Mouse (Mus musculus) adrenal gland, postnatal 14 days (tissue): ENCODE data around the gene Dhfr. TPM values are rescaled to one million over a fixed set of nuclear protein-coding genes. Genes with fewer than 3 reads are reported as not detected.
"Not testable (repeated sequence)": the region's sequence is repeated elsewhere in the genome, so short reads cannot be mapped to it uniquely, and the experiment has no call there.

Experiments used
- DNase-seq: peaks from one replicate; pipeline ENCODE4 v3.0.0; 2021; ENCODE audit warnings: mixed read lengths
- long read RNA-seq, 2 experiments: library from polyadenylated mRNA; stranded (forward); transcript quantifications; one replicate each; pipeline ENCODE4 v2.0.0; 2021
- total RNA-seq: library from RNA; stranded (reverse); gene quantifications from 2 replicates; pipeline ENCODE4 v1.2.3, GENCODE M21; 2021

The Dhfr gene
- 4.3 and 7.3 TPM in 2 replicates for total RNA-seq
- long read RNA-seq, experiment 1, full-length matches to known transcripts, result 26 of 29 reads
- long read RNA-seq, experiment 1, partial matches to known transcripts, result 1 of 29 reads
- long read RNA-seq, experiment 1, other reads (novel, unspliced or antisense), result 2 of 29 reads
- long read RNA-seq, experiment 2, full-length matches to known transcripts, result 34 of 35 reads
- long read RNA-seq, experiment 2, partial matches to known transcripts, result 0 of 35 reads
- long read RNA-seq, experiment 2, other reads (novel, unspliced or antisense), result 1 of 35 reads

GRCm38 (mm10) chr13:92354456-92355271 lies at the start of gene Dhfr, which contains the start of gene Msh3:
TSS of gene Dhfr (plus strand) at chr13:92354726.
TSS of gene Msh3 (minus strand) at chr13:92355003.
- peak; percentile 98 for DNase-seq

GRCm38 (mm10) chr13:92305680-92306079 lies 48.8 kb upstream of the Dhfr start, which contains the start of gene Gm20379:
TSS of gene Gm20379 (plus strand) at chr13:92305980.
- no peak for DNase-seq

- no peak for DNase-seq
Observed at GRCm38 (mm10) chr13:92314613-92315012, 39.9 kb upstream of the Dhfr start.

DNA sequence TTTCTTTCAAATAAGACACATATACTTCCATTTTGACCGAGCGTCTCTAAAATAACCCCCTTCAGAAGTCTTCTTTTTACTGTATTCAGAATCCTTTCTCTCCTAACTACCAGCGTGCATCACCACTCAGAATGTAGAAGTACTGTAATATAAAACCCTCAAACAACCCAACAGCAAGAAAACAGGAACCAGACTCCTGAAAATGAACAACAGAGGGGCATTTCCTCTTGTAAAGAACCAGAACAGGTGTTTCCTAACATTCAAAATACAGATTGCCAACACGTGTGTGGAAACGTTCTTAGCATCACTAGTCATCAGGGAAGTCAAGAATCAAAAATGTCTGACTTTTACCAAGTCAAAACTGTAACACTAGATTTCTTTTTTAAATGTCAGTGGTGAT lies 33.8 kb upstream of the Dhfr start:
- no peak for DNase-seq

- no peak for DNase-seq
Observed at GRCm38 (mm10) chr13:92326030-92326429, 28.5 kb upstream of the Dhfr start.

GRCm38 (mm10) chr13:92328000-92328399 lies 26.5 kb upstream of the Dhfr start:
- DNase-seq, result no peak

DNA sequence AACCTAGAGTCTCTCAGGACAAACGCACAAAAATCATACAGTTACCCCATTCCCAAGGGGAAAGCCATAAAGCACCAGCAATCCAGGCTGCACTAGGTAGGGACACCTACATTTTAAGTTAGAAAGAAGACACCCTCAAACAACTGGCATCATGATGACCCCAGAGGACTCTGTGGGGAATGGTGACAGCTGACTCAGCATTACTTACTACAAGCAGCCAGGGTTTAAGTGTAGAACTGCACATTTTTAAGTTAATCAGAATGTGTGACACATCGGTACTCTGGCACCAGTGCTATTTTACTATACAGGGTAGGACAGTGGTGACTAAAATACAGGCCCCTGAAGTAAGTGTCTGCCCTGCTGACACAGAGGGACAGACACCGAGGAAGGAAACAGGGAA lies 23.9 kb upstream of the Dhfr start:
- no peak for DNase-seq

- DNase-seq, result no peak
Observed at GRCm38 (mm10) chr13:92332103-92332879, 22.2 kb upstream of the Dhfr start.

- DNase-seq, result no peak
Observed at GRCm38 (mm10) chr13:92336857-92337256, 17.7 kb upstream of the Dhfr start.

GRCm38 (mm10) chr13:92337773-92338462 lies 16.6 kb upstream of the Dhfr start:
- DNase-seq, result no peak

GRCm38 (mm10) chr13:92339787-92340186 lies 14.7 kb upstream of the Dhfr start:
- no peak for DNase-seq

DNA sequence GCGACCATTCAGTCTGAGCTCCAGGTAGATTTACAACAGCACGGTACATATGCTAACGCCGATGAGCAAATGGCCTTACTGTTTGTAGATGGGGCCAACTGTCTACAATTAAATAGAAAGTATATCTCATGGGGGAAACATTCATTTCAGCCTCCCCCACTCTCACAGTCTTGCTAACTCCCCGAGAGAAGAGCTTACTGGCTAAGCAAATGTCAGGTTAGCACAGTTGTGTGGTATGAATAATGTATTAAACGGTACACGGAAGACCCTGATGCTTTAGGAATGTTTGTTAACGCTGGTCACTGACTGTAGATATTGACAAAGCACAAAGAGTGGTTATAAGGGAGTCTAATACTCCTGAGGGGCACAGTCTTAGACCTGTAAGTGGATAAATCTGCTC lies 10.5 kb upstream of the Dhfr start:
- no peak for DNase-seq

DNA sequence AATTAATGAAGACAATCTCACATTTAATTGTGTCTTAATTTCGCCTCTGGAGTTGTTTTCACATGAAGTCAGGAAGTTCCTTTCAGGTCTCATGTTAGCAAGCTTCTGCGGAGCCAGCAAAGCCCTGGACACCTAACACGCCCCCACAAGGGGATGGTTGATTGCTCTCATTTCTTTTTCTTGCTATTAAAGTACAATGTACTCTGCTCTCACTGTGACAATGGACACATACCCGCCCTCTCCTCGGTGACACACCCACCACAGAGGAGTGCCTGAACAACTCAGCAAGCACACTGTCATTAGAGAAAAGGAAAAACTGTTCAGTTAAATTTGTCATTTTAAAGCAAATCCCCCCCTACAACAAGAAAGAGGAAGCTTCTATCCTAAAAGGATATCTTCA lies 8.2 kb upstream of the Dhfr start:
- no peak for DNase-seq

- no peak for DNase-seq
Observed at GRCm38 (mm10) chr13:92351100-92351499, 3.4 kb upstream of the Dhfr start.

DNA sequence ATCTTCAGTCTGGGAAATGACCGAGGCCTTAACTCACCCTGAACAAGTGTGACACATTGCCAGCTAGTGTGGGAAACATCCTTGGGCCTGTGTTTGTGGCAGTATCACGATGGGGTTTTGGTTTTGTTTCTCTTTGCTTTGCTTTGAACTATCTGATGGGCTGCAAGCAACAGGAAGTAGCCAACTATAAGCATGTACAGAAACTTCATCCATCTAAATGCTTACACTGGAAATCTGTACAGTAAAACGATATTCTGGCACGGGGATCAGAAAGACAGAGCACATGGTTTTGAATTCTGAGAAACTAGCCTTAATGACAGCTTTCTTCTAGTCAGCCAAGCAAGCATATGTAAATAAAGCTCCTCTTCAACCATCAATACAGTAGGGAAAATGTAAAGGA lies 570 bp upstream of the Dhfr start:
- DNase-seq, result peak; percentile 31

DNA sequence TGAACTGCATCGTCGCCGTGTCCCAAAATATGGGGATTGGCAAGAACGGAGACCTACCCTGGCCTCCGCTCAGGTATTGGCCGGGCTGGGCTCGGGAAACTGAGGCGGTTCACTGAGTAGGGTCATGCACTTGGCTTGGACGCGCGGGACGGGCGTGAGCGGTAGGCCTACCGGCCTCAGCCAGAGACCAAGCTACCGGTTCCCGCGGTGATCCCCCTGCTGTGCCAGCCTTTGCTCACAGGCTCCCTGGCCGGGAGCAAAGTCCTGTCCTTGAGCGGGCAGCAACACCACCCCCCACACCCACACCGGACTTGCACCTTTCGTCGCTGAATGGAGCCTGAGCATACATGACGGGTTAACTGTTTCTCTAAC lies 732 bp downstream of the Dhfr start:
- DNase-seq, result peak; percentile 50

DNA sequence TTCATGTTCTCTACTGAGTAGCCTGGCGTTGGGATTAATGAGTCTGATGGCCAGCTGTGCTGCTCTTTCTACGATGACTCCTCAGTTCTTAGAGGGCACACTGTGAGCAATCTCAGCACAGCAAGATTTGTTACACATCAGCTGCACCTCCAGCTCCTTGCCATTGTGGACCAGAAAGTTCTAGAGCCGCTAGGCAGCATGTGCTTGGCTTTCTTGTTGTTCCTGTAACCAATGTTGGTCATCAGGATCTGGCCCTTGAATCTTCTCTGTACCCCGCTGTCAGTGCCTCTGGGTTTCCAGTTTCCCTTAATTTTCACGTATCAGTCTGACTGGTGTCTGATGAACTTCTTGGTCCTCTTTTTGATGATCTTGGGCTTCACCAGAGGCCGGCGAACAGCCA lies 1.9 kb downstream of the Dhfr start:
- DNase-seq, result no peak

GRCm38 (mm10) chr13:92357644-92358043 lies 3.1 kb downstream of the Dhfr start:
- DNase-seq, result no peak

- DNase-seq, result no peak
Observed at GRCm38 (mm10) chr13:92361609-92362008, 7.1 kb downstream of the Dhfr start.

GRCm38 (mm10) chr13:92365312-92365711 lies 10.8 kb downstream of the Dhfr start:
- no peak for DNase-seq

DNA sequence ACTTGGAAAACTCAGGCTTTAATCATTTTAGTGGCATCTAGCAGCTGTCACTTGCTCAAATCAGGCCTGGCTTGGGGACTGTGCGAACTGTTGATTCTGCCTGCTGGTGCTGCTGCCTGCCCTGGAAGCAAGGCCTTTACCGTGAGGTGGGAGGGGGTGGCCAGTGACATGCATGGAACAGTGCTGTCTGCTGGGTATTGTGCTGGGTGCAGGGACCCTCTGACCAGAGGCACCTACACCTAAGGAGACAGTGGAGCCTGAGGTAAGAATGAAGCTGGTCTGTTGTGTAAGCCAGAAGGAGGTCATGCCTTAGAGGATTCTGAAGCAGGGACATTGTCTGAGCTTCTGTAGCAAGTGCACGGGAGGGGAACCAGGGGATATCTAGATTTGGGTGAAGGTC lies 16.3 kb downstream of the Dhfr start:
- DNase-seq, result no peak

DNA sequence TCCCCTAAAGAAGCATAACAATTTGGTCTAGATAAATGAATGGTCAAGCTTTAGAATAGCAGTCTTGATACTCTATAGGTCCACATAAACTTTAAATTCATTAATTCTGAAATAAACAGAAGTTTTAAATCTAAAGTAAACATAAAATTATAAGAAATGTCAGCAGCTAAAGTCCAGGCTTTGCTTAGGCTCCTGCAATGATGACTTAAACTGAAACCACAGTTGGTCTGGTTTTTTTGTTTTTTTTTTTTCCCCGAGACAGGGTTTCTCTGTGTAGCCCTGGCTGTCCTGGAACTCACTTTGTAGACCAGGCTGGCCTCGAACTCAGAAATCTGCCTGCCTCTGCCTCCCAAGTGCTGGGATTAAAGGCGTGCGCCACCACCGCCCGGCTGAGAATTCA lies 16.9 kb downstream of the Dhfr start:
- DNase-seq, result not testable (repeated sequence)
